ENCODE assay signal across 8 mouse cellular contexts in the genomic region with DNA sequence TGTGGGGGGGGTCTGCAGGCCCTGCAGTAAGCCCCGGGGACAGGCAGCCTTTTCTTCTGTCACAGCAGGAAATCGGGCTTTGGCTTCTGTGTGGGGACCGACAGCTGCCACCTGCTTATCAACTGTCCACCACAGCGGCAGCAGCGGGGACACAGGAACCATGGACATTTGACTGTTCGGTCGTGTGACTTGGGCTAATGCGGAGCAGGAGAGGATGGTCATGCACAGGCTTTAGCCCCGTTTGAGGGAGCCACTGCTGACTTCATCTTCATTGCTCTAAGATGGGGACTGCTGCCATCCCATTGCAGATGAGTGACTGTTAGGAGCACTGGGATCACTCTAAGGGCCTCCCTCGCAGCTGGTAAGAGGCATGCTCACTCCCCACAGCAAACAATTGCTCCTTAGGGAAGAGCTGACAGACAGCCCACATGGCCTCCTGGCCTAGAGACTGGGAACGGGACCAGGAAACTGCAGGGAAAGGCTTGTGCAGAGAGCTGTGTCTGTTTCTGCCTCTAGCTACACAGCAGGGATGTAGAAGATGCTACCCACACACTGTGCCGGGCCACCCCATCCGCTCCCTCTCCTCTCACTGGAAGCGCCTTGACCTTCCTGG.
DNase-seq lines count a peak whose midpoint lies in the region; ATAC-seq lines count a peak whose summit lies in the region.

No protein-coding gene starts in this region.

- no peaks in the 10 kb centered on the region for H3K9me3 ChIP-seq in heart, embryonic 10.5 days
- H3K9me3 ChIP-seq in forebrain, embryonic 14.5 days (replicated peaks; ENCODE audit: control insufficient read depth, low read length) = no peaks in the 10 kb centered on the region
- H3K9me3 ChIP-seq in liver, embryonic 12.5 days (replicated peaks) = no peaks in the 10 kb centered on the region

- H3K9ac ChIP-seq in forebrain, embryonic 14.5 days (ENCODE audit: low read length) = no peak overlapping the region
- H3K9ac ChIP-seq in liver, embryonic 12.5 days = no peak overlapping the region; the same call in 1 of the 2 replicates

- H3K27ac ChIP-seq in heart, embryonic 10.5 days = no peak overlapping the region
- peak overlapping the region; percentile 39; the same call in 1 of the 2 replicates for H3K27ac ChIP-seq in forebrain, embryonic 14.5 days (ENCODE audit: low read depth, low read length)
- no peak overlapping the region for H3K27ac ChIP-seq in liver, embryonic 12.5 days

- ATAC-seq in cerebellum, adult (ENCODE audit: insufficient number of reproducible peaks, low FRiP score, low TSS enrichment) = peak; percentile 87
- ATAC-seq in forebrain, embryonic 14.5 days = peak; percentile 83
- no peak for ATAC-seq in liver, embryonic 12.5 days

- H3K36me3 ChIP-seq in heart, embryonic 10.5 days = no peaks in the 10 kb centered on the region
- no peaks in the 10 kb centered on the region for H3K36me3 ChIP-seq in forebrain, embryonic 14.5 days (ENCODE audit: control insufficient read depth, insufficient read depth, low read length)
- H3K36me3 ChIP-seq in liver, embryonic 12.5 days = no peaks in the 10 kb centered on the region

- WGBS in heart, embryonic 10.5 days = 25% methylated on average over 14 of the region's 14 CpGs
- 21% methylated on average over 14 of the region's 14 CpGs for WGBS in forebrain, embryonic 14.5 days
- 44% methylated on average over 14 of the region's 14 CpGs for WGBS in liver, embryonic 12.5 days (ENCODE audit: insufficient replicate concordance)

- peak; percentile 11 for DNase-seq in heart, adult 8-10 months (ENCODE audit: low spot score)
- DNase-seq in heart, embryonic 10.5 days (ENCODE audit: low spot score) = no peak
- peak; percentile 79 for DNase-seq in forebrain, embryonic 14.5 days (ENCODE audit: low spot score)
- peak; percentile 46 to 47 for DNase-seq in layer of hippocampus, postnatal 14 days (ENCODE audit: low spot score in 2 of 2)
- no peak for DNase-seq in urinary bladder, postnatal 14 days (ENCODE audit: low spot score)
- no peak for DNase-seq in urinary bladder, postnatal 36 days (ENCODE audit: low spot score in 2 of 2)

- no peak overlapping the region for H3K4me3 ChIP-seq in heart, embryonic 10.5 days
- H3K4me3 ChIP-seq in forebrain, embryonic 14.5 days (ENCODE audit: low read depth, low read length) = no peak overlapping the region
- no peak overlapping the region for H3K4me3 ChIP-seq in liver, embryonic 12.5 days

- peak overlapping the region; percentile 9; the same call in 1 of the 2 replicates for H3K4me2 ChIP-seq in forebrain, embryonic 14.5 days (ENCODE audit: low read length)
- no peak overlapping the region for H3K4me2 ChIP-seq in liver, embryonic 12.5 days

- H3K27me3 ChIP-seq in heart, embryonic 10.5 days (ENCODE audit: insufficient read depth, poor library complexity, severe bottlenecking) = peaks cover 10% of the 10 kb centered on the region; the same call in 1 of the 2 replicates
- no peaks in the 10 kb centered on the region for H3K27me3 ChIP-seq in forebrain, embryonic 14.5 days (replicated peaks; ENCODE audit: control insufficient read depth, insufficient read depth, low read length)
- H3K27me3 ChIP-seq in liver, embryonic 12.5 days (replicated peaks) = peaks cover 10% of the 10 kb centered on the region; the same call in 1 of the 2 replicates

- peaks cover 21% of the 10 kb centered on the region for H3K4me1 ChIP-seq in heart, embryonic 10.5 days
- H3K4me1 ChIP-seq in forebrain, embryonic 14.5 days (ENCODE audit: control insufficient read depth, insufficient read depth, low read length) = peaks cover 17% of the 10 kb centered on the region
- peaks cover 39% of the 10 kb centered on the region for H3K4me1 ChIP-seq in liver, embryonic 12.5 days

Comparison
In these comparisons a context has a peak if more than half of its experiments do, and no peak if none do; other contexts are left out.
1. DNase-seq: peak in heart, adult 8-10 months (single experiment), forebrain, embryonic 14.5 days (single experiment) and layer of hippocampus, postnatal 14 days (2 of 2); none in heart, embryonic 10.5 days (single experiment), urinary bladder, postnatal 14 days (single experiment) and urinary bladder, postnatal 36 days (0 of 2).